Mouse (Mus musculus): ENCODE data around the gene Rhebl1. TPM values are rescaled to one million over a fixed set of nuclear protein-coding genes. Genes with fewer than 3 reads are reported as not detected.

Gene Rhebl1
- total RNA-seq, 1 experiment from 2014 or later: 6.2 TPM

- no peak for ATAC-seq (replicated peaks in 1 of 2; ENCODE audit: insufficient read depth in 1 of 2, low FRiP score in 2 of 2, low TSS enrichment in 1 of 2, low read depth in 1 of 2, poor library complexity in 2 of 2, severe bottlenecking in 2 of 2)
Measured at GRCm38 (mm10) chr15:98886667-98887387, 7.5 kb downstream of the Rhebl1 start.

GRCm38 (mm10) chr15:98884106-98884505 lies 10.2 kb downstream of the Rhebl1 start:
- no peak for ATAC-seq (replicated peaks in 1 of 2; ENCODE audit: insufficient read depth in 1 of 2, low FRiP score in 2 of 2, low TSS enrichment in 1 of 2, low read depth in 1 of 2, poor library complexity in 2 of 2, severe bottlenecking in 2 of 2)

GRCm38 (mm10) chr15:98883661-98884060 lies 10.7 kb downstream of the Rhebl1 start:
- ATAC-seq (replicated peaks in 1 of 2; ENCODE audit: insufficient read depth in 1 of 2, low FRiP score in 2 of 2, low TSS enrichment in 1 of 2, low read depth in 1 of 2, poor library complexity in 2 of 2, severe bottlenecking in 2 of 2): no peak

GRCm38 (mm10) chr15:98881656-98882008 lies 12.7 kb downstream of the Rhebl1 start:
- no peak for ATAC-seq (replicated peaks in 1 of 2; ENCODE audit: insufficient read depth in 1 of 2, low FRiP score in 2 of 2, low TSS enrichment in 1 of 2, low read depth in 1 of 2, poor library complexity in 2 of 2, severe bottlenecking in 2 of 2)

- peak; percentile 93 to 94 for ATAC-seq (replicated peaks in 1 of 2; ENCODE audit: insufficient read depth in 1 of 2, low FRiP score in 2 of 2, low TSS enrichment in 1 of 2, low read depth in 1 of 2, poor library complexity in 2 of 2, severe bottlenecking in 2 of 2)
Measured at GRCm38 (mm10) chr15:98880978-98881655, 13.2 kb downstream of the Rhebl1 start.

- peak in 1 of 2 experiments; percentile 34; a peak in 1 of 4 replicates for ATAC-seq (replicated peaks in 1 of 2; ENCODE audit: insufficient read depth in 1 of 2, low FRiP score in 2 of 2, low TSS enrichment in 1 of 2, low read depth in 1 of 2, poor library complexity in 2 of 2, severe bottlenecking in 2 of 2)
Measured at GRCm38 (mm10) chr15:98877331-98877730, 17.0 kb downstream of the Rhebl1 start.

- peak; percentile 85 to 87 for ATAC-seq (replicated peaks in 1 of 2; ENCODE audit: insufficient read depth in 1 of 2, low FRiP score in 2 of 2, low TSS enrichment in 1 of 2, low read depth in 1 of 2, poor library complexity in 2 of 2, severe bottlenecking in 2 of 2)
Measured at GRCm38 (mm10) chr15:98871916-98872888, 22.1 kb downstream of the Rhebl1 start.

- ATAC-seq (replicated peaks in 1 of 2; ENCODE audit: insufficient read depth in 1 of 2, low FRiP score in 2 of 2, low TSS enrichment in 1 of 2, low read depth in 1 of 2, poor library complexity in 2 of 2, severe bottlenecking in 2 of 2): 0 out of 4 replicates have a peak, but pooled peaks of 1 of the 2 experiments have one; percentile 1
Measured at GRCm38 (mm10) chr15:98871070-98871915, 23.0 kb downstream of the Rhebl1 start, which contains the start of gene Kmt2d. TSS of gene Kmt2d (minus strand) at chr15:98871204.

- ATAC-seq (replicated peaks in 1 of 2; ENCODE audit: insufficient read depth in 1 of 2, low FRiP score in 2 of 2, low TSS enrichment in 1 of 2, low read depth in 1 of 2, poor library complexity in 2 of 2, severe bottlenecking in 2 of 2): no peak
Measured at GRCm38 (mm10) chr15:98870179-98871069, 23.9 kb downstream of the Rhebl1 start.

GRCm38 (mm10) chr15:98869342-98870178 lies 24.8 kb downstream of the Rhebl1 start:
- ATAC-seq (replicated peaks in 1 of 2; ENCODE audit: insufficient read depth in 1 of 2, low FRiP score in 2 of 2, low TSS enrichment in 1 of 2, low read depth in 1 of 2, poor library complexity in 2 of 2, severe bottlenecking in 2 of 2): no peak

GRCm38 (mm10) chr15:98868346-98869063 lies 25.8 kb downstream of the Rhebl1 start:
- no peak for ATAC-seq (replicated peaks in 1 of 2; ENCODE audit: insufficient read depth in 1 of 2, low FRiP score in 2 of 2, low TSS enrichment in 1 of 2, low read depth in 1 of 2, poor library complexity in 2 of 2, severe bottlenecking in 2 of 2)

GRCm38 (mm10) chr15:98867321-98867720 lies 27.0 kb downstream of the Rhebl1 start:
- ATAC-seq (replicated peaks in 1 of 2; ENCODE audit: insufficient read depth in 1 of 2, low FRiP score in 2 of 2, low TSS enrichment in 1 of 2, low read depth in 1 of 2, poor library complexity in 2 of 2, severe bottlenecking in 2 of 2): peak; percentile 72 to 77

- ATAC-seq (replicated peaks in 1 of 2; ENCODE audit: insufficient read depth in 1 of 2, low FRiP score in 2 of 2, low TSS enrichment in 1 of 2, low read depth in 1 of 2, poor library complexity in 2 of 2, severe bottlenecking in 2 of 2): no peak
Measured at GRCm38 (mm10) chr15:98866501-98866900, 27.8 kb downstream of the Rhebl1 start.

- ATAC-seq (replicated peaks in 1 of 2; ENCODE audit: insufficient read depth in 1 of 2, low FRiP score in 2 of 2, low TSS enrichment in 1 of 2, low read depth in 1 of 2, poor library complexity in 2 of 2, severe bottlenecking in 2 of 2): no peak
Measured at GRCm38 (mm10) chr15:98865771-98866170, 28.6 kb downstream of the Rhebl1 start.

- ATAC-seq (replicated peaks in 1 of 2; ENCODE audit: insufficient read depth in 1 of 2, low FRiP score in 2 of 2, low TSS enrichment in 1 of 2, low read depth in 1 of 2, poor library complexity in 2 of 2, severe bottlenecking in 2 of 2): no peak
Measured at GRCm38 (mm10) chr15:98864951-98865350, 29.4 kb downstream of the Rhebl1 start.
